Mouse (Mus musculus) right cerebral cortex, postnatal 10 days (tissue): ENCODE measurements around the gene Fermt1.

Experiments used
- DNase-seq, 2 experiments: peaks; one replicate each; pipeline ENCODE4 v3.0.0; 2021; ENCODE audit warnings: low spot score in 2 of 2

The Fermt1 gene

GRCm38 (mm10) chr2:132922076-132922873 lies 23.4 kb downstream of the Fermt1 start:
- no peak for DNase-seq

- DNase-seq, result no peak
Measured at GRCm38 (mm10) chr2:132914785-132915184, 30.9 kb downstream of the Fermt1 start.

GRCm38 (mm10) chr2:132906763-132907162 lies 38.9 kb downstream of the Fermt1 start:
- DNase-seq, result peak in 1 of 2 experiments; percentile 35

GRCm38 (mm10) chr2:132904961-132905360 lies 40.7 kb downstream of the Fermt1 start:
- no peak for DNase-seq

- peak; percentile 38 to 63 for DNase-seq
Measured at GRCm38 (mm10) chr2:132903498-132903897, 42.2 kb downstream of the Fermt1 start.

GRCm38 (mm10) chr2:132902056-132902455 lies 43.6 kb downstream of the Fermt1 start:
- no peak for DNase-seq

GRCm38 (mm10) chr2:132901636-132902035 lies 44.1 kb downstream of the Fermt1 start:
- no peak for DNase-seq

- DNase-seq, result no peak
Measured at GRCm38 (mm10) chr2:132900596-132900995, 45.1 kb downstream of the Fermt1 start.

- DNase-seq, result no peak
Measured at GRCm38 (mm10) chr2:132898211-132898610, 47.5 kb downstream of the Fermt1 start.

GRCm38 (mm10) chr2:132893826-132894225 lies 51.9 kb downstream of the Fermt1 start:
- DNase-seq, result peak in 1 of 2 experiments; percentile 40

GRCm38 (mm10) chr2:132885312-132885711 lies 60.4 kb downstream of the Fermt1 start:
- no peak for DNase-seq

GRCm38 (mm10) chr2:132884303-132884967 lies 61.3 kb downstream of the Fermt1 start:
- peak in 1 of 2 experiments; percentile 19 for DNase-seq

GRCm38 (mm10) chr2:132880844-132881645 lies 64.7 kb downstream of the Fermt1 start, which contains the start of gene Lrrn4:
Gene Lrrn4, minus strand, starts transcription at chr2:132880891.
- DNase-seq, result peak in 1 of 2 experiments; percentile 16

GRCm38 (mm10) chr2:132879261-132880044 lies 66.3 kb downstream of the Fermt1 start:
- peak; percentile 66 to 67 for DNase-seq

- DNase-seq, result peak in 1 of 2 experiments; percentile 13
Measured at GRCm38 (mm10) chr2:132876991-132877390, 68.7 kb downstream of the Fermt1 start.

GRCm38 (mm10) chr2:132873657-132874326 lies 71.9 kb downstream of the Fermt1 start:
- DNase-seq, result peak in 1 of 2 experiments; percentile 24

GRCm38 (mm10) chr2:132871663-132872062 lies 74.0 kb downstream of the Fermt1 start:
- DNase-seq, result no peak

GRCm38 (mm10) chr2:132870286-132870685 lies 75.4 kb downstream of the Fermt1 start:
- no peak for DNase-seq

- DNase-seq, result no peak
Measured at GRCm38 (mm10) chr2:132869682-132870081, 76.0 kb downstream of the Fermt1 start.

- peak in 1 of 2 experiments; percentile 12 for DNase-seq
Measured at GRCm38 (mm10) chr2:132867521-132867920, 78.2 kb downstream of the Fermt1 start.

GRCm38 (mm10) chr2:132863325-132863724 lies 82.4 kb downstream of the Fermt1 start:
- no peak for DNase-seq
